Mouse (Mus musculus) gastrocnemius, adult 18-20 months (tissue): ENCODE data around the gene Sept10. TPM values are rescaled to one million over a fixed set of nuclear protein-coding genes. Genes with fewer than 3 reads are reported as not detected.
"Not testable (repeated sequence)": the region's sequence is repeated elsewhere in the genome, so short reads cannot be mapped to it uniquely, and the experiment has no call there.

Experiments used
- DNase-seq: peaks from one replicate; pipeline ENCODE4 v3.0.0; 2021; ENCODE audit warnings: low spot score
- total RNA-seq, 2 experiments: library from RNA; stranded (reverse); gene quantifications; 2 replicates each; pipeline ENCODE4 v1.2.3; 2021

Sept10 gene
- total RNA-seq, 2 experiments from 2014 or later, result 6.5 to 8.5 TPM

DNA sequence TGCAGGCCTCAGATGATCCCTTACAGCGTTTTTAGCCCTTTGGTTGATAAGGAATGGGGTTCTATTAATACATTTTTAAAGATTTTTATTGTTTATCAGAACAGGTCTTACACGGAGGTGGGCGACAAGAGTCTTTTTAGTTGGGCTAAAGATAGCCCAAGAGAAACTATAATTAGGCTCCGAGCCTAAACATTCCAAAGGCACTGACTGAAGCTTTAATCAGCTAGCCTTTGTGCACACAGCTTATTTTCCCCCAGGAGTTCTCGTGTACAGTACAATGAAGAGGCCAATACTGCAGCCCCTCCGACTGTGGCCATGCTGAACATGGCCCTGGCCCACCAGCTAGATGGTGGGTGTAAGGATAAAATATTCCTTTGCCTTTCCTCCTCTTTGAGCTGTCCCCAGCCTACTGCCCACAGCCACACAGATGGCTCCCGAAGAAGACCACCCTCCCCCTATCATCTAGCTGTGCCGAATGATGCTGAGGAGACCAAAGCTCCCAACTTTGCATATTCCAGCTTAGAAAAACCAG lies 88.1 kb downstream of the Sept10 start:
- no peak for DNase-seq

DNA sequence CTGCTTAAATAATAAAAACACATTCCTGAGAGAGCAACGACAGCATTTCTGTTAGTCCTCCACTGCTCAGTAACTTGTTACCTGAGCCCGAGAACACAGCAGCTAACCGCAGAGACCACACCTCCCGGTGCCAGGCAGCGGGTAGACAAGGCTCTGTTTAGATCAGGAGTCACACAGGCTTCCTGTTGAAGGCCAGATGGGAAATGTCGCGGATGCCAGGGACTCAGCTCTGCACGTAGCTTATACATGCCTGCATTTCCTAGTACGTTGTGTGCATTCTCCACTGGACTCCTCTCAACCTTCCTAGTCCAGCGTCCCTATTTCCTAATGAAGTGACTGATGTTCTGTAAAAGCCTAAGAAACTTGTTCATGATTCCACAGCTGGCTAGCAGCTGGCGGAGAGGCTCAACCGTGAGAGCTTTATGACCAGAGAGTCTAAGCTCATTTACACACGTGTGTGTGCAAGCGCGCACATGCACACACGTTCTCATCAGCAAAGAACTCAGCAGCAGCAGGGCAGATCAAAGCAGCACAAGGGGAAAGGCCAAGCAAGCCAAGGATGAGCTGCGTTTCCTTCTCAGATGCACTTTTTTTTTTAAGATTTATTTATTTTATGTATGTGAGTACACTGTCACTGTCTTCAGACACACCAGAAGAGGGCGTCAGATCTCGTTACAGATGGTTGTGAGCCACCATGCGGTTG lies 89.6 kb downstream of the Sept10 start:
- no peak for DNase-seq

DNA sequence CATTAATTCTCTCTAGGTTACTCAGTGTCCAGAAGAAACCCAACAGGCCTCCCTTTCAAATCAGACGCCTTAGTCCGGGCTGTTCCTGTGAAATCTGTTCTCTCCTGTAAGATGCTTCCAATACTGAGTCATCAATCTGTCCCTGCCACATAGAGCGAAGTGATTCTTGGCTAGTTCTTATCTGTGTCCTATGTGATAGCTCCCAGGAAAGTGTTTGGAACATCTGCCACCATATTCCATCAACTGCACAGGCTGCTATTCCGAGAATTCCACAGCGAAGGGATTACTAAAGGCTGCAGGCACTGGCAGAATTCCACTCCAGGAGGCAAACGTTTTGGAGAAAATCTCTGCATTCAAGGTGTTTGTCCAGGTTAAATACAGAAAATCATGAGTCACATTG lies 94.0 kb downstream of the Sept10 start:
- DNase-seq, result no peak

DNA sequence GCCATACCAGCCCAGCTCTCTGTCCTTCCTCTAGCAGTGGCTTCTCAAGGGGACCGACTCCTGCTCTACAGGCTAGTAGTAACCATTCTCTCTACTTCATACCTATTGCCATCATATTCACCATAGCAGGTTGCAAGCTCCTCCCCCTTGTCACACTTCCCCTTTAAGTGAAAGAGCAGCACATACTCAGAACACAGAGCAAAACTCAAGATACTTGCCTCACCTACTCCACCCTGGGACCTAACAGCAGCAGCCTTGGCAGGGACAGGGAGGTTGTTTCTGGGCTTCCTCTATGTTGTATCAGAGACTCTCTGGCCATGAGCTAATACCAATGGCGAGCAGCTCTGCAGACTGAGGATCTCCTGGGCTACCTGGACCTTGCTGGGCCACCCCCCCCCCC lies 96.2 kb downstream of the Sept10 start:
- no peak for DNase-seq

DNA sequence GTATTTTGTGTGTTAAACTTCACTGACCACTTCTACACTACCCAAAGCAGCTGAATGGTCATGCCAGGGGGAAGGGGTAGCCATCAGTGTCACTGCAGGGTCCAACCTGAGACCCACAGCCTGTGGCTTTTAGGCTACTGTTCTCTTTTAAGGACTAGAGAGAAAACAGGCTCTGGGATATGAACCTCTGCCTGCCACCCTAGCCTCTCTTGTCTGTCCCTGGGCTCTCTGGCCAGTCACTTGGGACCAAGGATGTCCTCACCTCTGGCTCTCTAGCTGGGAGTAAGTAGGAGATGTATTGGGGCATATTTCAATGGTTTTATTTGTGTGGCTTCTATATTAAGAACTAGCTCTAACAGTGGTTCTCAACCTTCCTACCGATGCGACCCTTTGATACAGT lies 101.8 kb downstream of the Sept10 start:
- no peak for DNase-seq

- DNase-seq, result no peak
Observed at GRCm38 (mm10) chr10:59119001-59119400, 102.6 kb downstream of the Sept10 start.

- no peak for DNase-seq
Observed at GRCm38 (mm10) chr10:59117555-59117954, 104.1 kb downstream of the Sept10 start.

DNA sequence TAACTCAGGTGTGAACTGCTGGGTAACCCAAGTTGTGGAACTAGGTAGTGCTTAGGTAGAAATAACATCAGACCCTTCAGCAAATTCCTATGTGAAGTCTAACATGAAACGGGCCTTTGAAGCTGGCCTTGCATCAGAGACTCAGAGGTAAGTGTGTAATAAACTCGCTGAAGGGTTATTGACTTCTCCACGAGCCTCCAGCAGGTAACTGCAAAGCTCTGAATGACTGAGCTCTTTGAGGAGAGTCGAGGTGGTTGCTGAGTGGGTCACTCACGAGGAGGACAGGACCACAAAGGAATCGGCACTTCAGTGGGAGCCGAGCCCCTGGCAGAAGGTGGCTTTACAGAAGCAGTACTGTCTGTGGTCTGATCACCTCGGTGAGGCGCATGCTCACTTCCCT lies 105.3 kb downstream of the Sept10 start:
- DNase-seq, result no peak

GRCm38 (mm10) chr10:59115691-59116090 lies 106.0 kb downstream of the Sept10 start:
- peak; percentile 4 for DNase-seq

GRCm38 (mm10) chr10:59114535-59115291 lies 106.9 kb downstream of the Sept10 start:
- peak; percentile 9 for DNase-seq

DNA sequence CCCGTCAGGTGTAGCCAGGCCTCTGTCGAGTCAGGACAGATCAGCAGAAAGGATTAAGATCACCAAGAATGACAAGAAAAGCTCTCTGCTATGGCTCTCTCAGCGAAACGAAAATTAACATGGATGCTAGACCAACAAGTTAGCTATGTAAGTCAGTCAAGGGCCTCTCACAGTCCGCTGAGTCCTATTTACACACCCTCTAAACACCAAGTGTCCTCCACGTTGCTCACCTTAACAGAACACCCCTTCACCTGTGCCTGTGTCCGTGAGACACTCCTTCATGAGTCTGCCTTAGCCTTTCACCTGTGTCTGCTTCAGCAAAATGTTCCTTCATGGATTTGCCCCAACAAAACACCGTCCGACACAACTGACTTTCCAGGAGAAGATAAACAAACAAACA lies 108.3 kb downstream of the Sept10 start:
- DNase-seq, result no peak

DNA sequence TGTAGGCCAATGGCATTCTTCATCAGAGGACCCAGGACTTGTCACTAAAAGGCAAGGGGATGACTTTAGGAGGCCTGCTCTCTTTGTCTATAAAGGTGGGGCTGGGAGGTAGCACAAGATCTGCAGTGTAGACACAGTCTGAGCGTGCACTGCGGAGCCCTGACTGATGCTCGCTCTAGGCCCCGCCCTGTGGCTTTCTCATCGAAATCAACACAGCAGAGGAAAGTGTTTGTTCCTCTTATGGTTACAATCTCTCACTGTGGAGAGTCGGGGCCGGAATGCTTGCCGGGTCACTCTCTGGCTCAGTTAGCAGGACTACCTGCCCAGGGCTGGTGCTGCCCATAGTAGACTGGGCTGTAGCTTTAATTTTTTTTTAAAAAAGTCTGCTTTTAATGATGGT lies 108.9 kb downstream of the Sept10 start:
- DNase-seq, result no peak

DNA sequence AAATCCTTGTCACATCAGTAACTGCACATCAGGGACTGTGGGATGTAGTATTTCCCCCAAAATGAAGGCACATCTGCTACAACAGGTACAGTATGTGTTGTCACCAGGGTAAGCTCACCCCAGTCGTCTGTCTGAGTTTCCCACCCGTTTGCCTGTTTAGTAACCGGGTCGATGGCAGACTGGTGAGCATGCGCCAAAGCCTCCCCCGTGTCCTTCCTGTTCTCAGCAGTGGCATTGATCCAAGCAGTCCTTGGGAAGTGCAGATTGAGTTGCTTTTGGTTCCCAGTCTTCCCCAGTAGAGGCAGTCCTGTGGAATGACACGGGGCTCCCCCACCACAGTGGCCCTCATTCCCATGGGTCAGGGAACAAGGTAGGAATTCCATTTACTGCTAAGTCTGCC lies 111.3 kb downstream of the Sept10 start:
- no peak for DNase-seq

DNA sequence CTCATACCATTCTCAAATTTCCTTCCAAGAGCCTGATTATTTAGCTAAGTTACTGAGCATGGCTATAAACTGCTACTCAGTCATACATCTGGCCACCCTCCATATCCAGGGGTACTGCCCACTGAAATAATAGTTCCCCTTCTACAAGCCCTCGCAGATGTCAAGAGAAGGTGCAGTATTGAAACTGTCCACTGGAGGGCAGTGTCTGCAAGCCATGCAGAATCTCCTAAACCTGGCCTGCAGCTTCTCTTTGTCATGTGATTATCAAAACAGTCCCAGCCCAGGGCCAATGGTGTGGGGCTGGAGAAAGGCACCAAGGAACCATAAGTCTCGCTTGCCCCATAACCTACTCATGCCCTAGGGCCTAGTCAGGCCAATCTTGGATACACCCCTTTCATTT lies 112.6 kb downstream of the Sept10 start:
- peak; percentile 69 for DNase-seq

- no peak for DNase-seq
Observed at GRCm38 (mm10) chr10:59106644-59107043, 115.0 kb downstream of the Sept10 start.

GRCm38 (mm10) chr10:59105885-59106284 lies 115.8 kb downstream of the Sept10 start:
- DNase-seq, result no peak

DNA sequence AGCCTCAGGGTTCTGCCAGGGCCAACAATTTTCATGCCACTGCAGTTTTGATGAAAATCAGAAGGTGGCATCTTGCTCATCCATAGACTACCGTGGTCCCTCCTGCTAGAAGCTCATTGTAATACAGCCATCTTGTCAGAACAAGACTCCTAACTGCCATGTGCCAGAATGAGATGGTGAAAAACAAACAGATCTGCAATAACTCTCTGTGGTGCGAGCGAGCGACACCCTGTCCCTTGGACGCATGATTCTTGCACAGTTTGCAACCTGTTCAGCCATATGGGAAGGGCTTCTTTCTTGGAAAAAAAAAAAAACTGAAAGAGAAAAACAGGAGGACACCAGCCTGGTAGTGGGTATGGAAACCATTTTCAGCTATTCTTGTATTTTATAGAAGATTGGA lies 117.0 kb downstream of the Sept10 start:
- DNase-seq, result no peak

- DNase-seq, result not testable (repeated sequence)
Observed at GRCm38 (mm10) chr10:59103076-59103475, 118.6 kb downstream of the Sept10 start.

DNA sequence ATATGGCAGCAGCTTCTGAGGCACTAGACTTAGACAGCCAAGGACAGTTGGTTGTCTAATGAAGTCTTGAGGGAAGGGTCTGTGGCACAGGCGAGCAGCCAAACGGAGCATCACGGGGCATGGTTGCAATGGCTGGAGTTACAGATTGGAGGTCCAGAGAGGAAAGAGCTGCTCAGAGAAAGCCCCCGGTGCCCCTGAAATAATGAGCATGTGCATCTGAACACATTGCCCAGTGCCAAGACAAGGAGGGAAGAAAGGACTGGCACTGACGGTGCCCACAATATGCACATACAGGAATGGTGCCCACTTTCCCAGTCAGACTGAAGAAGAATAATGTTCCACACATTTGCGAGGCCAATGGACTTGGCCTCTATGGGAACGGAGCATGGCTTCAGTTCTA lies 129.7 kb downstream of the Sept10 start:
- DNase-seq, result no peak
